Mouse (Mus musculus) liver, postnatal 0 days (tissue): ENCODE measurements around the gene Rsu1.

Experiments
- CTCF ChIP-seq: sonication (generic); IDR thresholded peaks from 2 replicates; pipeline ENCODE4 v1.5.1; 2016; ENCODE audit warnings: antibody characterized with exemption, low read depth
- EP300 ChIP-seq: IDR thresholded peaks from 2 replicates; pipeline ENCODE4 v1.6.1; 2016; ENCODE audit warnings: antibody characterized with exemption, low read depth, mild to moderate bottlenecking

GRCm38 (mm10) chr2:13084223-13084622 is 187.0 kb downstream of the Rsu1 start:
- TF ChIP-seq CTCF (no peak), EP300 (no peak)
